Mouse (Mus musculus): ENCODE measurements at regions not wholly inside any gene's neighbourhood (a gene's known extent, or its start where the extent isn't known, plus 50 kb on each side); places are given as distances from the start of the nearest gene placed in this dataset.

DNA sequence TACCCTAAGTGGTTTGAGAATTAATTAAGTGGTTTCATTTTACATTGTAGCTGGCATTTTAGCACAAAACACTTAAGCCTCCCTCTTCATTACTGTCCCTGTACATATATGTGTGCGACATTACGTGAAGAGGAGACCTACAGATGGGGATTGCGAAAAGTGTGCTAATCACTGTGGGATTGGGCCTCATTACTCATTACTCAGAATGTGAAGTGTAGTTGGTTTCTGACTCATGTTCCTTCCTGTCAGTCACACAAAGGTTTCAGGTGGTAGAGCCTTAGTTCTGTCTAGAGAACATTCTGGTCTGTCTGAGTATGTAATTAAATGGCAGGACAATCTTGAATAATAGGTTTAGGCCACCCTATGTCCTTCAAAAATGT lies 349.0 kb upstream of the Adgrl2 start:
- DNase-seq (no peak), ATAC-seq (ENCODE audit: low FRiP score, low TSS enrichment) (no peak)
- Histone ChIP-seq H3K27me3 (ENCODE audit: control insufficient read depth, insufficient read depth, low read length) (no peaks in the 10 kb centered on the region), H3K9ac (replicated peaks; ENCODE audit: low read length) (no peak overlapping the region), H3K27ac (replicated peaks; ENCODE audit: low read depth, low read length) (no peak overlapping the region), H3K4me1 (ENCODE audit: control insufficient read depth, insufficient read depth, low read length) (peaks cover 5% of the 10 kb centered on the region; the same call in 1 of the 2 replicates), H3K4me3 (replicated peaks; ENCODE audit: low read depth, low read length) (no peak overlapping the region), H3K36me3 (ENCODE audit: control insufficient read depth, insufficient read depth, low read length) (no peaks in the 10 kb centered on the region), H3K4me2 (ENCODE audit: low read length) (no peak overlapping the region), H3K9me3 (ENCODE audit: control insufficient read depth, low read length) (no peaks in the 10 kb centered on the region)
- WGBS: 93% methylated on average over 3 of the region's 3 CpGs

DNA sequence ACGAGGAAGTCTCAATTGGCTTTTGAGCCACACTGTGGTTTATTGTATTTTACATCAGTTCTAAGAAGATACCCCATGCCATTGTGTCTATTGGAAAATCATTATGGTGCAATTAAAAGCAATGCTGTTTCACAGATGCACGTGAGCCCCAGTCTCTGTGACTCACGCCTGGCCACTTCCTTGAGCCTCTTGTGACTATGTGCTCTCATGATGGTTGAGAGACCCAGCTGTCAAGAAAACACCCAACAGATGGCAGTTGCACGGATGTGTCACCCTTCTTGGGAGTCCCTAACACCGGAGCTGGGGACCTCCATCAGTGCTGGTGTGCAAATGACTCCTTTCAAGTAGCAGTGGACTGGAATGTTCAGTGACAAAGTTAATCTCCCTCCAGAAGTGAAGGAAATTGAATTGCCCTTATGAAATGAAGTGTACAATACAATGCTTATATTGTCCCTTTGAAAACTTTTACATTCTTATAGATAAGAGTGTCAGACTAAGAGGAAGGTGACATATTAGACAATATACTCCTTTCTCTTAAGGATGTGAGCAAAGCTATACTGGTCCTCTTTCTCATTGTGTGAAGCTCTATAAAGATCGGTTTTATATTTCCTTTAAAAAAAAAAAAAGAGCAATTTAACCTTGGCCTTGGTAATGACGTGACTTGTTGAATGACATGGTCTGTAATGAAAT lies 348.5 kb upstream of the Adgrl2 start:
- no peak for ATAC-seq (ENCODE audit: low FRiP score, low TSS enrichment)
- Histone ChIP-seq H3K27me3 (ENCODE audit: control insufficient read depth, insufficient read depth, low read length) (no peaks in the 10 kb centered on the region), H3K4me2 (ENCODE audit: low read length) (no peak overlapping the region), H3K4me1 (ENCODE audit: control insufficient read depth, insufficient read depth, low read length) (peaks cover 6% of the 10 kb centered on the region; the same call in 1 of the 2 replicates), H3K9ac (replicated peaks; ENCODE audit: low read length) (no peak overlapping the region), H3K27ac (replicated peaks; ENCODE audit: low read depth, low read length) (no peak overlapping the region), H3K4me3 (replicated peaks; ENCODE audit: low read depth, low read length) (no peak overlapping the region), H3K36me3 (ENCODE audit: control insufficient read depth, insufficient read depth, low read length) (no peaks in the 10 kb centered on the region), H3K9me3 (ENCODE audit: control insufficient read depth, low read length) (no peaks in the 10 kb centered on the region)
- no peak for DNase-seq
- 70% methylated on average over 7 of the region's 7 CpGs for WGBS

DNA sequence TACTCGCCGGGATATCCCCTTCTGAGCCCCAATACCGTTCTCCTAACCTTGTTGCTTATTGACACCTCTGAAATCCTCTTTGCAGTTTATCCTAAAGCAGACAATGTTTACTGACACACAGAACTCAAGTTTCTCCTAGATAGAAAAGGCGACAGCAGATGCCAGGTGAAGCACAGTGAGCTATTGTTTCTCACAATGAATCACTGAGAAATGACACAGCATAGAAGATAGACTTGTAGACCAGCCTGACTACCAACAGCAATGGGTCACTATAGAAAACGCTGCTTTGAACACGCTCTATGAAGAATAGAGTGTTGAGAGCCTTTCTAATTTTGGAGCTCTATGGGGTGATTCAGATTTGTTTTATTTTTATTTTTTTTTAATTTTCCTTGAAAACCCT lies 344.9 kb upstream of the Adgrl2 start:
- H3K27me3 ChIP-seq (ENCODE audit: control insufficient read depth, insufficient read depth, low read length): no peaks in the 10 kb centered on the region
- H3K9me3 ChIP-seq (ENCODE audit: control insufficient read depth, low read length): no peaks in the 10 kb centered on the region
- ATAC-seq (ENCODE audit: low FRiP score, low TSS enrichment): no peak
- H3K9ac ChIP-seq (replicated peaks; ENCODE audit: low read length): no peak overlapping the region
- H3K4me1 ChIP-seq (ENCODE audit: control insufficient read depth, insufficient read depth, low read length): peaks cover 21% of the 10 kb centered on the region
- H3K4me2 ChIP-seq (ENCODE audit: low read length): no peak overlapping the region
- H3K27ac ChIP-seq (replicated peaks; ENCODE audit: low read depth, low read length): no peak overlapping the region
- no peak overlapping the region for H3K4me3 ChIP-seq (replicated peaks; ENCODE audit: low read depth, low read length)
- DNase-seq: no peak
- no peaks in the 10 kb centered on the region for H3K36me3 ChIP-seq (ENCODE audit: control insufficient read depth, insufficient read depth, low read length)
- 73% methylated on average over 6 of the region's 6 CpGs for WGBS

DNA sequence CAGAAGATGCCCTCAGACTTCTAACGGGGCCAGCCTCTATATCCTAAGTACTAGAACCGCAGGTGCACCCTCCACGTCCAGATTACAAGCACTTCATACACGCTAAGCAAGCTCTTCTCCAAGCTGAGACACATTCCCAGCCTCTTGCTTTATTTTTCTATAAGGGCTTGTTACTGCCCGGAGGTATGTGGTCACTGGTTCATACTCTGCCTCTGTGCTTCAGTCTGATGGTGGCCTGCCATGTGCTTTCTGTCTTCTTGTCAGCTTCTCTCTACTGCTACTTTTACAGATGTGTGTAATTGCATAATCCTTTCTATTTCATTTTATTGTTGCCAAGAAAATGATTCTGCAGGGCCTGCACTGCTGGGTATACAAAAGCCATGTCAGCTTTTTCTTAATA lies 343.3 kb upstream of the Adgrl2 start:
- no peak overlapping the region for H3K9ac ChIP-seq (replicated peaks; ENCODE audit: low read length)
- no peaks in the 10 kb centered on the region for H3K36me3 ChIP-seq (ENCODE audit: control insufficient read depth, insufficient read depth, low read length)
- no peak overlapping the region for H3K4me2 ChIP-seq (ENCODE audit: low read length)
- H3K27me3 ChIP-seq (ENCODE audit: control insufficient read depth, insufficient read depth, low read length): no peaks in the 10 kb centered on the region
- no peaks in the 10 kb centered on the region for H3K9me3 ChIP-seq (ENCODE audit: control insufficient read depth, low read length)
- DNase-seq (no peak), ATAC-seq (ENCODE audit: low FRiP score, low TSS enrichment) (no peak)
- peaks cover 21% of the 10 kb centered on the region for H3K4me1 ChIP-seq (ENCODE audit: control insufficient read depth, insufficient read depth, low read length)
- no peak overlapping the region for H3K4me3 ChIP-seq (replicated peaks; ENCODE audit: low read depth, low read length)
- no peak overlapping the region for H3K27ac ChIP-seq (replicated peaks; ENCODE audit: low read depth, low read length)
- WGBS: 62% methylated on average over 5 of the region's 5 CpGs

DNA sequence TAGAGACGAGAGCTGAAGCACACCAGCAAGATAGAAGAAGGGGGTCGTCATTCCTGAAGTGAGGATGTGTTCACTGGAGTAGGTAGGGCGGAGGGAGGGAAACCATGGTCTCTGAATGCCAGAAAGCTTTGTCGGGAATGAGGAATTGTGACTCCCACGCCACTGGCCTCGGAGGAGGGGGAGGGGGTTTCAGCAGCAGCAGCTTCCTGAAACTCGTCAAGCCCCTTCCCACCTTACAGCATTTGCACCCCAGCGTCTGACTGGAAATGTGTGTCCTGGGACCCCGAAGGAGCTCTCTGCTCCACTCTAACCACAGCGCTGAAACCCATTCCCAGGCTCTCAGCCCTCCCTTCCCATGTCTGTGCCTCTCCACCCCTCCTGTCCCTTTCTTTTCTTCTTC lies 342.8 kb upstream of the Adgrl2 start:
- no peak overlapping the region for H3K9ac ChIP-seq (replicated peaks; ENCODE audit: low read length)
- no peaks in the 10 kb centered on the region for H3K27me3 ChIP-seq (ENCODE audit: control insufficient read depth, insufficient read depth, low read length)
- no peaks in the 10 kb centered on the region for H3K36me3 ChIP-seq (ENCODE audit: control insufficient read depth, insufficient read depth, low read length)
- peaks cover 21% of the 10 kb centered on the region for H3K4me1 ChIP-seq (ENCODE audit: control insufficient read depth, insufficient read depth, low read length)
- WGBS: 37% methylated on average over 10 of the region's 10 CpGs
- no peak overlapping the region for H3K4me3 ChIP-seq (replicated peaks; ENCODE audit: low read depth, low read length)
- ATAC-seq (ENCODE audit: low FRiP score, low TSS enrichment) (no peak), DNase-seq (no peak)
- H3K9me3 ChIP-seq (ENCODE audit: control insufficient read depth, low read length): no peaks in the 10 kb centered on the region
- no peak overlapping the region for H3K4me2 ChIP-seq (ENCODE audit: low read length)
- H3K27ac ChIP-seq (replicated peaks; ENCODE audit: low read depth, low read length): no peak overlapping the region

DNA sequence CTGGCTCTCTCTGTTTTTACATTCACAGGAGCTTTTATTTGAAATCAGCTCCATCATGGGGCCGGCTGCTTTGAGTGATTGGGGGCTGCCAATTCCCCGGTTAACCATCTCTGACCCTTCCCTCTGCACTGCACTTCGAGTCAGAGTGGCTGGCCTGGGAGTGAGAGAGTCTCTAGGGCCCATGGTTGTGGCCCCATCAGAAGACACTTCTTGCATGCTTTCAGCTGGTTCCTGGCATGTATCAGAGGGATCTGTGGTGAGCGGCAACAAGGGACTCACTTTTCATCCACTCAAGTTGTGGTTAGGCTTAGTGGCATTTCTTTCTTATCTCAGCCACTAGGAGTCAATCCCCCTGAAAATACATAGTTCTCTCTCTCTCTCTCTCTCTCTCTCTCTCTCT lies 341.8 kb upstream of the Adgrl2 start:
- H3K4me1 ChIP-seq (ENCODE audit: control insufficient read depth, insufficient read depth, low read length): peaks cover 21% of the 10 kb centered on the region
- H3K9me3 ChIP-seq (ENCODE audit: control insufficient read depth, low read length): no peaks in the 10 kb centered on the region
- no peaks in the 10 kb centered on the region for H3K27me3 ChIP-seq (ENCODE audit: control insufficient read depth, insufficient read depth, low read length)
- H3K4me3 ChIP-seq (replicated peaks; ENCODE audit: low read depth, low read length): no peak overlapping the region
- no peak overlapping the region for H3K27ac ChIP-seq (replicated peaks; ENCODE audit: low read depth, low read length)
- no peak overlapping the region for H3K4me2 ChIP-seq (ENCODE audit: low read length)
- H3K36me3 ChIP-seq (ENCODE audit: control insufficient read depth, insufficient read depth, low read length): no peaks in the 10 kb centered on the region
- DNase-seq (no peak), ATAC-seq (ENCODE audit: low FRiP score, low TSS enrichment) (no peak)
- 9% methylated on average over 4 of the region's 4 CpGs for WGBS
- H3K9ac ChIP-seq (replicated peaks; ENCODE audit: low read length): no peak overlapping the region

DNA sequence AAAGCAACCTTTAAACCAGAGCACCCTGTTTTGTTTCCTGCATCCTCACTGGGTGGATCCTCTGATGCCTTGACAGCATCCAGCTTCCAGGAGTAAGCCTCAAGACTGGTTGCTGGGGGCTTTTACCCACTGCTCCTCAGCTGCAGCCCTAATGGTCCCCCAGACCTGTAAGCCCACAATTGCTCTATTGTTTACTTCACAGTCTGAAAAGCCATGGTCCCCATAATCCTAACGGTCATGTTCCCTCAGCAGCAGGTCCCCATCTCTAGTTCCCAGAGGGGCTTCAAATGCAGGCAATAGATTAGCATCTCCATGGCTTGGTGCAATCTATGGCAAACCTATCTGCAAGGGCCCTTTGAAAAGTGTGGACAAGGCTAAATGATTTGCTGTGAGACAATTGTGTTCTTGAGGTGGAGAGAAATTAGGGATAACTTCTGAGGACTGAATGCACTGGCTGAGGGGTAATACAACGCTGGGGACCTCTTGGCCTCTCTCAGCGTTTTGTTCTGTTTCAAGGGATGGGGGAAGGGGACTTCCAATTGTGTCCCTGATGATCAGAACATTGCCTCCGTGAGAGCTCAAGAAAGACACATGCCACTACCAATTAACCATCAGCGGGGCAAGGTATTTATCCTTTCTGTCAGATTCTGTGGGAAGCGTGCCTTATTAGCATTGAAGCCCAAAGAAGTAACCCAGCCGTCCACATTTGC lies 341.1 kb upstream of the Adgrl2 start:
- no peak overlapping the region for H3K27ac ChIP-seq (replicated peaks; ENCODE audit: low read depth, low read length)

DNA sequence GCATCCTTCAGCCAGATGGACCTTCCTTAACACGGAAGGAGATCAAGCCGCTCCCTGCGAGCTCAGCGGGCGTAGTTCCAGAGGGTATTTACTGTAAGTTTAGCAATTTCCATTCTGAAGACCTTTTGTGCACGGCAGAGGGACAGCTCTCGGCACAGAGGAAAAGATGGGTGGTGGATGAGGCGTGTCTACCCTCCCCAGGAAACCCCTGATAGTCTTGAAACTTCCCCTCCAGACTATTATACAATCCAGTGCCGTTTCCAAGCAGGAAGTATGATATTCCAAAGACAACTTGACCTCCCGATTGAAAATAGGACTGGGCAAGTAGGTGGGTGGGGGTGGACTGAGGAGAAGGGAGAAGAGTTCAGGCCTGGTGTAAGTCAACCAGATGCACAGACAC lies 340.4 kb upstream of the Adgrl2 start:
- ATAC-seq (ENCODE audit: low FRiP score, low TSS enrichment) (no peak), DNase-seq (no peak)

More for the DNA sequence above, 341.1 kb upstream of the Adgrl2 start:
- no peaks in the 10 kb centered on the region for H3K27me3 ChIP-seq (ENCODE audit: control insufficient read depth, insufficient read depth, low read length)
- no peak overlapping the region for H3K4me3 ChIP-seq (replicated peaks; ENCODE audit: low read depth, low read length)
- peaks cover 21% of the 10 kb centered on the region for H3K4me1 ChIP-seq (ENCODE audit: control insufficient read depth, insufficient read depth, low read length)
- ATAC-seq (ENCODE audit: low FRiP score, low TSS enrichment) (peak; percentile 62; the same call in 1 of the 2 replicates), DNase-seq (peak; percentile 60)
- no peaks in the 10 kb centered on the region for H3K36me3 ChIP-seq (ENCODE audit: control insufficient read depth, insufficient read depth, low read length)
- WGBS: 3% methylated on average over 7 of the region's 7 CpGs
- no peak overlapping the region for H3K4me2 ChIP-seq (ENCODE audit: low read length)
- H3K9ac ChIP-seq (replicated peaks; ENCODE audit: low read length): no peak overlapping the region
- no peaks in the 10 kb centered on the region for H3K9me3 ChIP-seq (ENCODE audit: control insufficient read depth, low read length)

DNA sequence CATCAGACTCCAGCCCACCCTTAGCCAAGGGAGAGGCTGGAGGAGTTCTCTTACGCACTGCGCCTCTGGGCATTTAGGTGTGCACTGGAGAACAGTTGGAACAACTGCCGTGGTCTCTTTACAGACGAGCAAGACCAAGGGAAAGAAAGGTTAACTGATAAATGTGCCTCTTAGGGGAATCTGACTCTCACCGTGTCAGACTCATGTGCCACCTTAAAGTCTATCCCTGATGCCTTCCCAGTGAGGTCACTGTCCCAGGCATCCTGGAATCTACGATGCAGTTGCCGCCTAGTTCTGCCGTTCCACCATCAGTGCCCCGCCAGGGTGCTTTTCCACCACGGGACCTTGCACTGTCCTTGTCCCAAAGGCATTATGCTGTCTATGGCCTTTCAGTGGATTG lies 339.7 kb upstream of the Adgrl2 start:
- Histone ChIP-seq H3K4me1 (ENCODE audit: control insufficient read depth, insufficient read depth, low read length) (peaks cover 21% of the 10 kb centered on the region), H3K27me3 (ENCODE audit: control insufficient read depth, insufficient read depth, low read length) (no peaks in the 10 kb centered on the region), H3K9ac (replicated peaks; ENCODE audit: low read length) (no peak overlapping the region), H3K9me3 (ENCODE audit: control insufficient read depth, low read length) (no peaks in the 10 kb centered on the region), H3K4me2 (ENCODE audit: low read length) (no peak overlapping the region), H3K4me3 (replicated peaks; ENCODE audit: low read depth, low read length) (no peak overlapping the region), H3K36me3 (ENCODE audit: control insufficient read depth, insufficient read depth, low read length) (no peaks in the 10 kb centered on the region), H3K27ac (replicated peaks; ENCODE audit: low read depth, low read length) (no peak overlapping the region)
- ATAC-seq (ENCODE audit: low FRiP score, low TSS enrichment) (no peak), DNase-seq (no peak)
- 71% methylated on average over 10 of the region's 10 CpGs for WGBS

More for the DNA sequence above, 340.4 kb upstream of the Adgrl2 start:
- H3K4me2 ChIP-seq (ENCODE audit: low read length): no peak overlapping the region
- H3K36me3 ChIP-seq (ENCODE audit: control insufficient read depth, insufficient read depth, low read length): no peaks in the 10 kb centered on the region
- H3K9ac ChIP-seq (replicated peaks; ENCODE audit: low read length): no peak overlapping the region
- WGBS: 61% methylated on average over 10 of the region's 10 CpGs
- H3K27me3 ChIP-seq (ENCODE audit: control insufficient read depth, insufficient read depth, low read length): no peaks in the 10 kb centered on the region
- H3K9me3 ChIP-seq (ENCODE audit: control insufficient read depth, low read length): no peaks in the 10 kb centered on the region
- H3K4me1 ChIP-seq (ENCODE audit: control insufficient read depth, insufficient read depth, low read length): peaks cover 21% of the 10 kb centered on the region
- H3K27ac ChIP-seq (replicated peaks; ENCODE audit: low read depth, low read length): no peak overlapping the region
- no peak overlapping the region for H3K4me3 ChIP-seq (replicated peaks; ENCODE audit: low read depth, low read length)

All from midbrain, embryonic 14.5 days (tissue).